Mouse (Mus musculus): ENCODE measurements around the gene Rps16.

The Rps16 gene

GRCm38 (mm10) chr7:28350155-28350883 is at the start of gene Rps16:
Rps16 (plus strand) TSS chr7:28350652.
- DNase-seq: peak; percentile 99

GRCm38 (mm10) chr7:28301616-28302433 is 48.6 kb upstream of the Rps16 start, which contains the start of gene Dll3:
Dll3 (minus strand) TSS chr7:28302238.
- DNase-seq: peak; percentile 74

DNA sequence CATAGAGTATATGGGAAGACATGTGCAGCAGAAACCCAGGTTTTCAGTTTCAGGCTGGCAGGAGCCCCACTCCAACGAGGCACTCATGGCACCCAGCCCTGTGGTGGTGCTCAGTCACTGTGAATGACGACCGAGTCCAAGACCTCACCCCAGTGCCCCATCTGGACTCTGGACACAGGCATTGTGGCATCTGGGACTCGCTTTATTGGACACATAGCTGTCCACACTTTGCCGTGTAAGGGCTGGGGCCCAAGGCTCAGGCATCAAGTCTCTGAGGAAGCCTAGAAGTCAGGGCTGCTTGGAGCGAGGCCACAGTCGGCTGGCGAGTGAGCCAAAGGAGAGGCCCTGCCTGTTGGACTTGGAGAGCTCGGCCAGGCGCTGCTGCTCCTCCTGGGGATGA is 44.8 kb upstream of the Rps16 start:
- no peak for DNase-seq

GRCm38 (mm10) chr7:28306216-28306615 is 44.2 kb upstream of the Rps16 start:
- DNase-seq: no peak

DNA sequence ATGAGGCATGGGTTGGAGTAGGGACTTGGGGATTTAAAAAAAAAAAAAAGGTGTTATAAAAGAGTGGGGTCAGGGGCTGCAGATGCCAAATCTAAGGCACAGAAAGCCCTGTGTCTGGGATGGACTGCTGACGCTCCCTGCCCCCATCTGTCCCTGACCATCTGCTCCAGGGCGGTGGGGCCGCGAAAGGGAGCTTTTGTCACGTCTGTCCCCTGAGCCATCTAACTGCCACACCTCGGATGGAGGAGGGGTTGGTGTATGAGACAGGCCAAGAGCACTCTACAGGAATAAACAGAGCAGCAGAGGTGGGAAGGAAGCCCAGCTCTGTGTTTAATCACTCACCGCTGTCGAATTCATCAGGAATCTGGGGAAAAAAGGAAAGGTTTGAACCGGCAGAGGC is 40.7 kb upstream of the Rps16 start:
- no peak for DNase-seq

- no peak for DNase-seq
Observed at GRCm38 (mm10) chr7:28311151-28311925, 39.1 kb upstream of the Rps16 start.

DNA sequence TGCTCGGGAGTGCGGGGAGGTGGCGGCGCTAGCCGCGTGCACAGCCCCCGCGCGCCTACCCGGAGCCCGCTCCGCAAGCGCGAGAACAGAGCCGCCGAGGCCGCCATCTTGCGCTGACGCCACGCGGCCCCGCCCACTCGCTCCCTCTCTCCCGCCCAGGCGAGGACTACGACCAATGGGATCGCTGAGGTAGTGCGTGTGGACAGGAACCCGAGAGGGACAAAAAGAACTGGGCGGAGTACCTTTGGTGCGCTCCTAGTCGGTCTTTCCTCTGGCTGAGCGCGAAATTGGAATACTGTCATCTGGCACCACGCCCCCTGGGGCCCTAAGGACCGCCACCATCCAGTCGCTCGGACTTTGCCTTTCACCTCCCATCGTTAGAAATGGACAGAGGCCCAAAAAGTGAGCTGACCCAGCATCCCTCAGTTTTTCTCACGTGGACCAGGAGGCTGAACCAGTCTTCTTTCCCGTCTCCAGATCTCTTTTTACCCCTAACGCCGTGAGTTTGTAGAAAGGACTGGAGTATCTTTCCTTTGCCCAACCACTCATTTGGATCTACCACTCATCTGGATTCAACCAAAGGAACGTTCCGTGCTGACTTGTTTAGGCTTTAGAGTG is 38.4 kb upstream of the Rps16 start, which contains the start of gene Timm50:
Gene Timm50 (minus strand): TSS at position 147 of the 618 bp plus-strand sequence.
- DNase-seq: peak; percentile 98

- DNase-seq: no peak
Observed at GRCm38 (mm10) chr7:28318036-28318435, 32.4 kb upstream of the Rps16 start.

- no peak for DNase-seq
Observed at GRCm38 (mm10) chr7:28318714-28319113, 31.7 kb upstream of the Rps16 start.

GRCm38 (mm10) chr7:28321974-28322720 is 28.3 kb upstream of the Rps16 start:
- DNase-seq: no peak

DNA sequence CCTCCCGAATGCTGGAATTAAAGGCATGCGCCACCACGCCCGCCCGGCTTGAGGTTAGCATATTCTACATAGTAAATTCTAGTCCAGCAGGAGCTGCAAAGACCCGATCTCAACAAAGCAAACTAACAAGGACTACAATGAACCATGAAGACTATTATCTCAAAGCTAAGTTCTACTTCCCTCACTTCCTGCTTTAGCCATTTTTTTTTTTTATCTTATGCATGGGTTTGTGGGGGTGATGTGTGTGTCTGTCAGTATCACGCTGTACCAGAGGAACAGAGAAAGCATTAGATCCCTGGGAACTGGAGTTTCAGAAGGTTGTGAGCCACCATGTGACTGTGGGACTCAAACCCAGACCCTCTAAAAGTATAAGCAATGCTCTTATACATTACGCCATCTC is 25.2 kb upstream of the Rps16 start:
- DNase-seq: no peak

DNA sequence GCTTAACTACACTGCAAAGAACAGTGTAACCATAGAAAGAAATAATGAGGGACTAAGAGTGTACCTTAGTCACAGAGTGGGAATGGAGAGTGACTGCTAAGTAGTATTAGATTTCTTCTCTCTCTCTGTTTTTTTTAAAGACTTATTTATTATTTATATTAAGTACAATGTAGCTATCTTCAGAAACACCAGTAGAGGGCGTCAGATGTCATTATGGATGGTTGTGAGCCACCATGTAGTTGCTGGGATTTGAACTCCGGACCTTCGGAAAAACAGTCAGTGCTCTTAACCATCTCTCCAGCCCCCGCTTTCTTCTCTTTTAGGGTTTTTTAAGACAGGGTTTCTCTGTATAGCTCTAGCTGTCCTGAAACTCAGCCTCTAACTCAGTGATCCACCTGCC is 24.0 kb upstream of the Rps16 start:
- DNase-seq: no peak

GRCm38 (mm10) chr7:28328260-28328659 is 22.2 kb upstream of the Rps16 start:
- DNase-seq: no peak

DNA sequence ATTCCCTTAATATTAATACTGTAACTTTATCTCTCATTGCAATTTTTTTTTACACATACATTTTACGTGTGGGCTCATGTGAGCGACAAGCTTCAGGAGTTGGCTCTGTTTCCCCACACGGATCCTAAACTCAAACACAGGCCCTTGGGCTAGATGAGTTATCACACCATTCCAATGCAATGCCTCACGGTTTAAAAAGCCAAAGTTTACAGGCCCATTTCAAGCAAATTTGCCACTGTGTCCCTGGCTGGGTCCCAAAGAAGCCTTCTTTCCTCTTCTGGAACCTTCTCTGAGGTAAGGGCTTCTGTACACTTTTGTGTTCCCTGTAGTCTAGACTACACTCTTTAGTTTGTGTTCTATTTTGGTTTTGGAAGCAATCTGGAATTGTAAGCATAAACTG is 15.9 kb upstream of the Rps16 start:
- DNase-seq: no peak

GRCm38 (mm10) chr7:28335471-28335870 is 15.0 kb upstream of the Rps16 start:
- DNase-seq: no peak

- peak; percentile 98 for DNase-seq
Observed at GRCm38 (mm10) chr7:28338108-28338998, 12.1 kb upstream of the Rps16 start, which contains the start of gene Supt5. Supt5 (minus strand) TSS chr7:28338746.

GRCm38 (mm10) chr7:28339213-28339917 is 11.1 kb upstream of the Rps16 start:
- DNase-seq: peak; percentile 61

DNA sequence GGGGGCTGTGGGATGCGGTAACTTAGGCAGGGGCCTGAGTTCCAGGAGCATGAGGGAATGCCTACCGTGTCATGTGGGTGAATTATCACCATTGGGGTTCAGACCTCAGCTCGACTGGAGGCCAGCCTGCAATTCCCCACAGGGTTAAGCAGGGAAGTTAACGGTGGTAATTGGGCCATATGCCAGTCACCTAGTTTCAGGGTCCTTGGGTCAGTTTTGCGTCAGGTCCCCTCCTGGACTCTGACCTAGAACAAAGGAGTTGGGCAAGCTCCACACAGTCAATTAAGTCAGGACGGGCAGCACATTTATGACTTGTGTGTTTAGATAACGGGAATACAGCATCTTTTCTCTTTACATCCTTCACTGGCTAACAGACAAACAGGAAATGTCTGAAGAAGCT is 9.1 kb upstream of the Rps16 start:
- no peak for DNase-seq

DNA sequence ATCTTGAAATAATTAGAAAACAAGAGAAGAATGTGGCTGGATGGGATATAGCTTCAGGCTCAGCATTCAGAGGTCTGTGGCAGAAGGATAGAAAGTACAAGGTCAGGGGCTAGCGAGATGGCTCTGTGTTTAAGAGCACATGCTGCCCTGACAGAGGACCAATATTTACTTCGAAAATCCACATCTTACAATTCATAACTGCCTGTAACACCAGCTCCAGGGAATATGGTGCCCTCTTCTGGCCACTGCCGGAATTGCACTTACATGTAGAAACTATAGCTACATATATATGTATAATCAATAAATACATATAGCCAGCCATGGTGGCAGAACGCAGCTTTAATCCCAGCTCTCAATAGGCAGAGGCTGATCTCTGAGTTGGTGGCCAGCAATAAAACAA is 5.8 kb upstream of the Rps16 start:
- peak; percentile 73 for DNase-seq

DNA sequence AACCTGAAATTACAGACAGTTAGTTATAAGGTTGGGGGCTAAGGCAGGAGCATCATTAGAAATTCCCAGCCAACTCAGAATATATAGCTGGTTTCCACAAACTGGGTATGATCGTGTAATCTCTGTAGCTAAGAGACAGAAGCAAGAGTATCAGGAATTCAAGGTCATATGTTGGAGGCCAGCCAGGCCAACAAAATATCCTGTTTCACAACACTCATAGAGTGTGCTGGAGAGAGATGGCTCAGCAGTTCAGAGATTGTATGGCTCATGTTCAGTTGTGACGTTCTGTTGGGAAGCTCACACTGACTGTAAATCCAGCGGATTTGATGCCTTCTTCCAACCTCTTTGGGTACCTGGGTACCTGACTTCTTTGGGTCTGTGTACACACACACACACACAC is 2.7 kb upstream of the Rps16 start:
- no peak for DNase-seq
